In genomic region chr11:44777331-44778310, GRCm38 (mm10) we compare ENCODE assay signal across 23 mouse cellular contexts.
DNase-seq lines count a peak whose midpoint lies in the region; ATAC-seq and TF ChIP-seq lines count a peak whose summit lies in the region.
"Had no signal": no experiment of that assay in that cellular context is flagged by ENCODE, and none has a peak within 500 bp of the region (broad histone marks: within the 10 kb centered on the region; RNA-seq: fewer than 3 reads in every experiment).

No protein-coding gene starts in this region.

- H3K4me3 ChIP-seq in forebrain, embryonic 10.5 days, result peak overlapping the region; percentile 7; the same call in 1 of the 2 replicates
- no peak overlapping the region for H3K4me3 ChIP-seq in forebrain, postnatal 0 days (ENCODE audit: low read depth, low read length)
- H3K4me3 ChIP-seq in hindbrain, embryonic 10.5 days, result no peak overlapping the region
- H3K4me3 ChIP-seq in hindbrain, embryonic 14.5 days (replicated peaks; ENCODE audit: low read length), result no peak overlapping the region
- H3K4me3 ChIP-seq in neural tube, embryonic 13.5 days, result no peak overlapping the region
- H3K4me3 ChIP-seq in neural tube, embryonic 15.5 days (replicated peaks), result no peak overlapping the region
- no peak overlapping the region for H3K4me3 ChIP-seq in midbrain, embryonic 16.5 days (ENCODE audit: low read depth, low read length)
- H3K4me3 ChIP-seq: heart, embryonic 12.5 days; limb, embryonic 13.5 days; lung, embryonic 15.5 days had no signal

- no peak for TF ChIP-seq CTCF in forebrain, postnatal 0 days (IDR thresholded peaks at IDR 0.05; ENCODE audit: low read depth)

- no peak overlapping the region for H3K9ac ChIP-seq in forebrain, postnatal 0 days
- no peak overlapping the region for H3K9ac ChIP-seq in hindbrain, embryonic 14.5 days
- H3K9ac ChIP-seq in neural tube, embryonic 13.5 days, result no peak overlapping the region
- H3K9ac ChIP-seq in neural tube, embryonic 15.5 days (replicated peaks), result no peak overlapping the region
- H3K9ac ChIP-seq in midbrain, embryonic 16.5 days (ENCODE audit: low read depth, low read length), result 0 out of 2 replicates have a peak overlapping the region, but pooled peaks have one; percentile 10
- H3K9ac ChIP-seq: heart, embryonic 12.5 days; limb, embryonic 13.5 days; lung, embryonic 15.5 days had no signal

- H3K27me3 ChIP-seq in forebrain, embryonic 10.5 days (ENCODE audit: poor library complexity, severe bottlenecking), result peaks cover 99% of the 10 kb centered on the region
- peaks cover 39% of the 10 kb centered on the region for H3K27me3 ChIP-seq in forebrain, postnatal 0 days (ENCODE audit: insufficient read depth, low read length)
- H3K27me3 ChIP-seq in hindbrain, embryonic 10.5 days (ENCODE audit: insufficient read depth, poor library complexity, severe bottlenecking), result no peaks in the 10 kb centered on the region; the same call in 1 of the 2 replicates
- no peaks in the 10 kb centered on the region for H3K27me3 ChIP-seq in hindbrain, embryonic 14.5 days (ENCODE audit: control insufficient read depth, insufficient read depth, low read length)
- H3K27me3 ChIP-seq in neural tube, embryonic 13.5 days, result no peaks in the 10 kb centered on the region
- H3K27me3 ChIP-seq in neural tube, embryonic 15.5 days (replicated peaks), result no peaks in the 10 kb centered on the region
- no peaks in the 10 kb centered on the region for H3K27me3 ChIP-seq in midbrain, embryonic 16.5 days (ENCODE audit: control insufficient read depth, insufficient read depth, low read depth, low read length)
- H3K27me3 ChIP-seq: CH12.LX; heart, embryonic 12.5 days; limb, embryonic 13.5 days; lung, embryonic 15.5 days had no signal

- H3K36me3 ChIP-seq in forebrain, embryonic 10.5 days (replicated peaks), result no peaks in the 10 kb centered on the region
- no peaks in the 10 kb centered on the region for H3K36me3 ChIP-seq in forebrain, postnatal 0 days (ENCODE audit: insufficient read depth)
- no peaks in the 10 kb centered on the region for H3K36me3 ChIP-seq in hindbrain, embryonic 10.5 days
- H3K36me3 ChIP-seq in hindbrain, embryonic 14.5 days (replicated peaks; ENCODE audit: control insufficient read depth, insufficient read depth), result no peaks in the 10 kb centered on the region
- no peaks in the 10 kb centered on the region for H3K36me3 ChIP-seq in neural tube, embryonic 13.5 days
- H3K36me3 ChIP-seq in neural tube, embryonic 15.5 days, result no peaks in the 10 kb centered on the region
- H3K36me3 ChIP-seq in midbrain, embryonic 16.5 days (ENCODE audit: control insufficient read depth, insufficient read depth, low read length), result no peaks in the 10 kb centered on the region
- H3K36me3 ChIP-seq: heart, embryonic 12.5 days; limb, embryonic 13.5 days; lung, embryonic 15.5 days had no signal

- DNase-seq in forebrain, embryonic 10.5 days (ENCODE audit: extremely low spot score, low spot score), result peak; percentile 27
- DNase-seq in forebrain, postnatal 0 days, result no peak
- DNase-seq in hindbrain, embryonic 10.5 days (ENCODE audit: low spot score), result no peak
- no peak for DNase-seq in hindbrain, embryonic 14.5 days (ENCODE audit: low spot score)
- no peak for DNase-seq in Muller cell, postnatal 12 days (ENCODE audit: inconsistent ontology term)
- DNase-seq: adrenal gland, adult 8-10 months; gastrocnemius, postnatal 25 days; heart, adult 18-20 months; heart, postnatal 4 days; kidney, adult 11 months; kidney, postnatal 25 days; right cerebral cortex, adult 18-20 months; spleen, adult 18-20 months; thymus, postnatal 25 days had no signal

- no peak overlapping the region for H3K4me2 ChIP-seq in forebrain, postnatal 0 days (ENCODE audit: low read depth)
- no peak overlapping the region for H3K4me2 ChIP-seq in hindbrain, embryonic 14.5 days (replicated peaks)
- H3K4me2 ChIP-seq in neural tube, embryonic 13.5 days, result no peak overlapping the region
- H3K4me2 ChIP-seq in neural tube, embryonic 15.5 days, result no peak overlapping the region
- H3K4me2 ChIP-seq in midbrain, embryonic 16.5 days (ENCODE audit: low read length), result no peak overlapping the region
- H3K4me2 ChIP-seq: heart, embryonic 12.5 days; limb, embryonic 13.5 days; liver, embryonic 11.5 days; lung, embryonic 15.5 days had no signal

- ATAC-seq in forebrain, postnatal 0 days, result no peak
- no peak for ATAC-seq in hindbrain, embryonic 14.5 days (ENCODE audit: low FRiP score)
- no peak for ATAC-seq in neural tube, embryonic 13.5 days (ENCODE audit: low read depth)
- no peak for ATAC-seq in neural tube, embryonic 15.5 days (ENCODE audit: low FRiP score)
- ATAC-seq in midbrain, embryonic 16.5 days, result peak; percentile 57
- ATAC-seq: inflammation-experienced regulatory T-cells, adult 6 months had no signal

- H3K27ac ChIP-seq in forebrain, embryonic 10.5 days, result 0 out of 2 replicates have a peak overlapping the region, but pooled peaks have one; percentile 48
- H3K27ac ChIP-seq in forebrain, postnatal 0 days (ENCODE audit: low read depth, low read length), result no peak overlapping the region
- H3K27ac ChIP-seq in hindbrain, embryonic 10.5 days, result peak overlapping the region; percentile 50; the same call in 1 of the 2 replicates
- no peak overlapping the region for H3K27ac ChIP-seq in hindbrain, embryonic 14.5 days
- 0 out of 2 replicates have a peak overlapping the region, but pooled peaks have one; percentile 28 for H3K27ac ChIP-seq in neural tube, embryonic 13.5 days (replicated peaks)
- H3K27ac ChIP-seq in neural tube, embryonic 15.5 days (replicated peaks), result no peak overlapping the region; the same call in 1 of the 2 replicates
- peak overlapping the region; percentile 39; the same call in 1 of the 2 replicates for H3K27ac ChIP-seq in midbrain, embryonic 16.5 days (ENCODE audit: low read length)
- H3K27ac ChIP-seq: limb, embryonic 13.5 days; lung, embryonic 15.5 days had no signal

- H3K4me1 ChIP-seq in forebrain, embryonic 10.5 days, result peaks cover 17% of the 10 kb centered on the region
- no peaks in the 10 kb centered on the region for H3K4me1 ChIP-seq in forebrain, postnatal 0 days (ENCODE audit: insufficient read depth)
- H3K4me1 ChIP-seq in hindbrain, embryonic 10.5 days (replicated peaks), result peaks cover 17% of the 10 kb centered on the region
- peaks cover 5% of the 10 kb centered on the region for H3K4me1 ChIP-seq in hindbrain, embryonic 14.5 days (replicated peaks; ENCODE audit: control insufficient read depth, insufficient read depth, low read length)
- peaks cover 29% of the 10 kb centered on the region for H3K4me1 ChIP-seq in neural tube, embryonic 13.5 days (replicated peaks)
- peaks cover 16% of the 10 kb centered on the region for H3K4me1 ChIP-seq in neural tube, embryonic 15.5 days
- H3K4me1 ChIP-seq in midbrain, embryonic 16.5 days (ENCODE audit: control insufficient read depth, insufficient read depth, low read length), result peaks cover 11% of the 10 kb centered on the region
- H3K4me1 ChIP-seq: heart, embryonic 12.5 days; lung, embryonic 15.5 days had no signal

- WGBS in forebrain, embryonic 10.5 days, result 24% methylated on average over 16 of the region's 16 CpGs
- 14% methylated on average over 16 of the region's 16 CpGs for WGBS in forebrain, postnatal 0 days
- WGBS in hindbrain, embryonic 10.5 days, result 40% methylated on average over 16 of the region's 16 CpGs
- 38% methylated on average over 16 of the region's 16 CpGs for WGBS in hindbrain, embryonic 14.5 days
- WGBS in neural tube, embryonic 13.5 days, result 50% methylated on average over 16 of the region's 16 CpGs
- 48% methylated on average over 16 of the region's 16 CpGs for WGBS in neural tube, embryonic 15.5 days
- WGBS in midbrain, embryonic 16.5 days, result 14% methylated on average over 16 of the region's 16 CpGs

- no peaks in the 10 kb centered on the region for H3K9me3 ChIP-seq in forebrain, embryonic 10.5 days
- H3K9me3 ChIP-seq in forebrain, postnatal 0 days (ENCODE audit: low read length), result no peaks in the 10 kb centered on the region
- no peaks in the 10 kb centered on the region for H3K9me3 ChIP-seq in hindbrain, embryonic 10.5 days
- no peaks in the 10 kb centered on the region for H3K9me3 ChIP-seq in hindbrain, embryonic 14.5 days (ENCODE audit: control insufficient read depth, low read length)
- H3K9me3 ChIP-seq in neural tube, embryonic 13.5 days, result no peaks in the 10 kb centered on the region
- H3K9me3 ChIP-seq in neural tube, embryonic 15.5 days (replicated peaks), result no peaks in the 10 kb centered on the region
- H3K9me3 ChIP-seq in midbrain, embryonic 16.5 days (replicated peaks; ENCODE audit: control insufficient read depth, low read length, poor library complexity, severe bottlenecking), result no peaks in the 10 kb centered on the region
- H3K9me3 ChIP-seq: heart, embryonic 12.5 days; limb, embryonic 13.5 days; lung, embryonic 15.5 days had no signal

Comparison
In these comparisons a context has a peak if more than half of its experiments do, and no peak if none do; other contexts are left out.
1. H3K27ac ChIP-seq: peak in forebrain, embryonic 10.5 days (single experiment), hindbrain, embryonic 10.5 days (single experiment), neural tube, embryonic 13.5 days (single experiment) and midbrain, embryonic 16.5 days (single experiment); none in forebrain, postnatal 0 days (single experiment), hindbrain, embryonic 14.5 days (single experiment) and neural tube, embryonic 15.5 days (single experiment).